Mouse (Mus musculus) small intestine, adult 2 months (tissue): ENCODE measurements around the gene Pogk.

Source experiments
- CTCF ChIP-seq: fragments of 200-500 bp; IDR thresholded peaks from 2 replicates; pipeline ENCODE4 v1.5.1; 2012; ENCODE audit warnings: low read depth, mild to moderate bottlenecking, control low read depth, inconsistent platforms, low read length, moderate library complexity, mixed read lengths; ENCODE audit not compliant: insufficient replicate concordance, insufficient read length; ENCODE audit errors: extremely low read depth
- POLR2A ChIP-seq: fragments of 200-500 bp; IDR thresholded peaks from 2 replicates; pipeline ENCODE4 v1.6.1; 2012; ENCODE audit warnings: low read depth, mild to moderate bottlenecking, control low read depth, inconsistent platforms, low read length, moderate library complexity

DNA sequence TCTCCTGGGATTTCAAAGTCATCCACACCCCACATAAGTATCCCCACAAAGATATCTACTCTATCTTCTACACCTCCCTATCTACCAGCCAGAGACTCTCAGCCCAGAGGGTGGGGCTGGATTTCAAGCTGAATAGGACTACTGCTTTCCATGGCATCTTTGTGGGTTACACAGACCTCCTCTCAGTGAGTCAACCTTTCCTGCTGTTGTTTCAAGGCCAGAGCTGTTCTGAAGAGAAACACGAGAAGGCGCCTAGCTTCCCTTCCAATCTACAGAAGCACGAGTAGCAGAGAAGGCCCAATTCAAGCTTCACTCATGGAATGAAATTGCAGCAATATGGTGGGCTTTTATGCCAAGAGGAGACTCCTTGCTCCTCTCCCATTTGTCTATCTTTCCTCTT is 5.8 kb downstream of the Pogk start:
- TF ChIP-seq POLR2A: no peak
- TF ChIP-seq CTCF: no peak
